Mouse (Mus musculus) bone marrow, adult 2 months (tissue): Measurements from ENCODE around the gene Glis3.

Source experiments
- CTCF ChIP-seq: fragments of 200-500 bp; IDR thresholded peaks from 2 replicates; pipeline ENCODE4 v1.5.1; 2011; ENCODE audit warnings: low read length, control low read depth; ENCODE audit not compliant: control insufficient read depth, insufficient read depth
- POLR2A ChIP-seq: fragments of 200-500 bp; IDR thresholded peaks from 2 replicates; pipeline ENCODE4 v1.6.1; 2011; ENCODE audit warnings: low read depth, mild to moderate bottlenecking, control low read depth, low read length, borderline replicate concordance; ENCODE audit not compliant: control insufficient read depth

- TF ChIP-seq CTCF (no peak), POLR2A (no peak)
These were observed 33.6 kb downstream of the Glis3 start for GRCm38 (mm10) chr19:28646286-28646685.
